Mouse (Mus musculus) spleen, postnatal 14 days (tissue): ENCODE measurements around the gene Kcnn3.

Experiments used
- DNase-seq, 2 experiments: peaks; one replicate each; pipeline ENCODE4 v3.0.0; 2021 to 2022; ENCODE audit warnings: low spot score in 2 of 2

The Kcnn3 gene

GRCm38 (mm10) chr3:89613526-89614523 is 93.9 kb downstream of the Kcnn3 start:
- DNase-seq: no peak

- DNase-seq: no peak
Measured at GRCm38 (mm10) chr3:89616861-89617260, 96.9 kb downstream of the Kcnn3 start.

GRCm38 (mm10) chr3:89617360-89617759 is 97.4 kb downstream of the Kcnn3 start:
- DNase-seq: no peak

- no peak for DNase-seq
Measured at GRCm38 (mm10) chr3:89622825-89623224, 102.9 kb downstream of the Kcnn3 start.

GRCm38 (mm10) chr3:89623531-89623930 is 103.6 kb downstream of the Kcnn3 start:
- DNase-seq: no peak

GRCm38 (mm10) chr3:89624001-89624400 is 104.0 kb downstream of the Kcnn3 start:
- DNase-seq: no peak

GRCm38 (mm10) chr3:89624814-89625445 is 105.0 kb downstream of the Kcnn3 start:
- no peak for DNase-seq

GRCm38 (mm10) chr3:89626556-89626955 is 106.6 kb downstream of the Kcnn3 start:
- DNase-seq: no peak

- DNase-seq: no peak
Measured at GRCm38 (mm10) chr3:89629811-89630210, 109.8 kb downstream of the Kcnn3 start.

GRCm38 (mm10) chr3:89631750-89632149 is 111.8 kb downstream of the Kcnn3 start:
- DNase-seq: no peak

GRCm38 (mm10) chr3:89633531-89633930 is 113.6 kb downstream of the Kcnn3 start:
- no peak for DNase-seq

- no peak for DNase-seq
Measured at GRCm38 (mm10) chr3:89633941-89634340, 114.0 kb downstream of the Kcnn3 start.

GRCm38 (mm10) chr3:89640804-89641203 is 120.8 kb downstream of the Kcnn3 start:
- no peak for DNase-seq

- DNase-seq: no peak
Measured at GRCm38 (mm10) chr3:89643391-89643790, 123.4 kb downstream of the Kcnn3 start.

- no peak for DNase-seq
Measured at GRCm38 (mm10) chr3:89646813-89647255, 126.9 kb downstream of the Kcnn3 start.

- DNase-seq: no peak
Measured at GRCm38 (mm10) chr3:89647268-89647874, 127.4 kb downstream of the Kcnn3 start.

GRCm38 (mm10) chr3:89649890-89650289 is 129.9 kb downstream of the Kcnn3 start:
- DNase-seq: no peak

GRCm38 (mm10) chr3:89653231-89653954 is 133.4 kb downstream of the Kcnn3 start:
- no peak for DNase-seq

GRCm38 (mm10) chr3:89657092-89657491 is 137.1 kb downstream of the Kcnn3 start:
- no peak for DNase-seq

GRCm38 (mm10) chr3:89658457-89658856 is 138.5 kb downstream of the Kcnn3 start:
- DNase-seq: no peak

GRCm38 (mm10) chr3:89659938-89660620 is 140.1 kb downstream of the Kcnn3 start:
- no peak for DNase-seq
